Mouse (Mus musculus) kidney, adult 18-20 months (tissue): ENCODE measurements at regions not wholly inside any gene's neighbourhood (a gene's known extent, or its start where the extent isn't known, plus 50 kb on each side); places are given as distances from the start of the nearest gene placed in this dataset.

Experiments used
- DNase-seq: peaks from one replicate; pipeline ENCODE4 v3.0.0; 2021

GRCm38 (mm10) chr6:147755750-147756523 is 280.3 kb downstream of the Ccdc91 start:
- DNase-seq = no peak

DNA sequence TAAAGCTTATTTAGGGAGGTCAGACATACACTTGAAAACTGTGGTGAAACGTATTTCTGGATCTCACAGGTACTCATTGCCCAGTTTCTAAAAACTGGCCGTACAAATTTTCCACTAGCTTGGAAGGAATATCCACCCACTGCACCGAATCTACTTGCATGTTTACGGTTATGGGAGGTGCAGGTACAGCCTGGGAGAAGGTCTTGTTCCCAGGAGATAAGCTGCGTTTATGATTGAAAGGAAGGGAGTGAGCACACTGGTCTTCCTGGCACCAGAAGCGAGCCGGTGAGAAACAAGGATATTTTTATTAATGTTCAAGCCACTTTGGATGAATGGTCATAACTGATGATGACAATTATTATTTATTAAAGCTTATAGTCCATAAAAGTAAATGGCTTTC is 283.9 kb downstream of the Ccdc91 start:
- no peak for DNase-seq

- DNase-seq = no peak
Measured at GRCm38 (mm10) chr6:147760113-147760512, 284.5 kb downstream of the Ccdc91 start.

DNA sequence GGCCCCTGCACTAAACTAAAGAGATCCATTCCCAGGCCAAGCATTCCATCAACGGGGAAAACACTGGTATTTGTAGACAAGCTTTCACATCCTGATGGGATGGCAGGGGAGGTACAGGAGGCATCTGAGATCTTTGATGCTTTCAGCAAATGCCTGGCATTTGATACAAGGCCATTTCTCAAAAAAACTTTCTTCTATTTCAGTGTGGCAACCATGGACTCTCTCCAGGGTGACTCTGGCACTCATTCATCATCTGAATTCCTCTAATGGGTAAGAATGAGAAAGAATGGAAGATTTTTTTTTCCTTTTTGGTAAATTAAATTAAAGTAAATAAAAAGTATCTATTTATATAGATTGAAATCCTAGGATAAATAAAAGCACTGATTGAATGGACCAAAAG is 281.8 kb upstream of the Far2 start:
- no peak for DNase-seq

DNA sequence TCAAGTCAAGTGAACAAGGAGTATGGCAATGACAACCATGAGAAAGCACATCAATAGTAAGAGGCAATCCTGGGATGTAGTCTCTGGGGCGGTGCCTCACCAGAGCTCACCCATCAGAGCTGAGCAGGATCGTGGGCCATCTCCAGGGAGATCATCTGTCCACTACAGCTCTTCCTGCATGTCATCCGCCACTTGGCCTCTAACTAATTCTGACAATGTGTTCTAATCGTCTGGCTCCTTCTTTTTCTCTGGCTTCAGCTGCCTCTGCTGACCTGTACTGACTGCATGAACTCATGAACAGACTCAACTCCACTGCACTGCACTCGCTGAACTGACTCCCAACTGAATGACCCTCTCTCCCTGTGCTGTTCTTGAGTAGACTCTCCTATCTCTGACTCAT is 277.9 kb upstream of the Far2 start:
- DNase-seq = no peak

DNA sequence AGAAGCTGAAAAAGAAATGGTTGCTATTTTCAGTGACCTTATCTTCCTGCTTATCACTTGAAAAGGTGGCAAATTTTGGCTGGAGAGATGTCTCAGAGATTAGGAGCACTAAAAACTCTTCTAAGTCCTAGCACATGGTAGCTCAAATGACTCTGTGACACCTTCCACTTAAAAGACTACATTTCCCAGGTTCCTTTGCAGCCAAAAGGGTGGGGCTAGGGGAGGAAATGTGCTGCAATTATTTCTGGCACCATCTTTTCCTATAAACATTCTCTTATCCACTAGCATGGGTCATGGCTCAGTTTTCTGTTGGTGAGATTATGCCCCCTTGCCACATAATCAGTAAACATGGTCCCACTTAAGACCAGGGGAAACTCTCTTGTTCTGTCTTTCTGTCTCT is 277.0 kb upstream of the Far2 start:
- no peak for DNase-seq

GRCm38 (mm10) chr6:147771411-147771810 is 275.6 kb upstream of the Far2 start:
- DNase-seq = no peak

- no peak for DNase-seq
Measured at GRCm38 (mm10) chr6:147773904-147774303, 273.2 kb upstream of the Far2 start.

- DNase-seq = no peak
Measured at GRCm38 (mm10) chr6:147774626-147775025, 272.4 kb upstream of the Far2 start.

GRCm38 (mm10) chr6:147779466-147779865 is 267.6 kb upstream of the Far2 start:
- DNase-seq = no peak

GRCm38 (mm10) chr6:147784249-147784648 is 262.8 kb upstream of the Far2 start:
- no peak for DNase-seq

GRCm38 (mm10) chr6:147784854-147785253 is 262.2 kb upstream of the Far2 start:
- no peak for DNase-seq

GRCm38 (mm10) chr6:147788095-147788494 is 259.0 kb upstream of the Far2 start:
- DNase-seq = no peak

DNA sequence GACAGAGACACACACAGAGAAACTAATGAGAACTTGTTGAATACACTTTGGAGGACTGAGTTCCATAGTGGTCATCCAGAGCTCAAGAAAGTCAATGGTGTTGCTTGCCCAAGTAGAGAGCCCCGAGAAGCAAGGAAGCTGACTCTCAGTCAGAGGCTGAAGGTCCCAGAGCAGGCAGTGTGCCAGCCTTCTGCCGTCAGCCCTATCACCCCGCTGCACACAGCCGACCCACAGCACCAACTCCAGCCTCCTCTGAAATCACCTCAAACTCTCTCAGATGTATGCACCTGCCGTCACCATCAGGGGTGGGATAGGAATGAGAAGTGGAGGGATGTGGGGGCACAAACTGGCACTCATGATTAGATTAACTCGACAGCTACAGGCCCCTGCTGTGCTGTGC is 257.9 kb upstream of the Far2 start:
- no peak for DNase-seq

- DNase-seq = no peak
Measured at GRCm38 (mm10) chr6:147793811-147794210, 253.2 kb upstream of the Far2 start.

GRCm38 (mm10) chr6:147794351-147794750 is 252.7 kb upstream of the Far2 start:
- no peak for DNase-seq

GRCm38 (mm10) chr6:147799009-147799727 is 247.9 kb upstream of the Far2 start:
- DNase-seq = no peak

DNA sequence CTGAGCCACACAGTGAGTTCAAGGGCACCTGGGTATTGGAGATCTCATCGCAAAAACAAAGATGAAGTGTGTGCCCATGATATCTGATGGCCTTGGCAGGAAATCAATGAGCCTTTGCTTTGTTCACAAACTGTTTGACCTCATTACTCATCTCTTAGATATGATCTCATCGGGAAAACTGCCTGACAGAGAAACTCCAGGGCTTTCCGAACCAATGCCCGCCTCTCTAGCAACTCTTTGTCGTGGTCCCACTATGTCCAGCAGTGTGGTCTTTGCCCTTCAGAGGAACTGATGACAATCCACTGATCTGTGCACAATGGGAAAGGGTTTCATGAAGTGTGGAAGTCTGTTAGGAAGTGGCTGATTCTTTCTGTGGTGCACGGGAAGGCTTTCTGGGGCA is 247.2 kb upstream of the Far2 start:
- no peak for DNase-seq

GRCm38 (mm10) chr6:147800846-147801245 is 246.2 kb upstream of the Far2 start:
- DNase-seq = no peak

- DNase-seq = no peak
Measured at GRCm38 (mm10) chr6:147803893-147804292, 243.2 kb upstream of the Far2 start.

GRCm38 (mm10) chr6:147810710-147811109 is 236.3 kb upstream of the Far2 start:
- peak; percentile 31 for DNase-seq

- DNase-seq = no peak
Measured at GRCm38 (mm10) chr6:147816861-147817260, 230.2 kb upstream of the Far2 start.

- no peak for DNase-seq
Measured at GRCm38 (mm10) chr6:147817262-147817661, 229.8 kb upstream of the Far2 start.

- no peak for DNase-seq
Measured at GRCm38 (mm10) chr6:147822215-147822614, 224.8 kb upstream of the Far2 start.

DNA sequence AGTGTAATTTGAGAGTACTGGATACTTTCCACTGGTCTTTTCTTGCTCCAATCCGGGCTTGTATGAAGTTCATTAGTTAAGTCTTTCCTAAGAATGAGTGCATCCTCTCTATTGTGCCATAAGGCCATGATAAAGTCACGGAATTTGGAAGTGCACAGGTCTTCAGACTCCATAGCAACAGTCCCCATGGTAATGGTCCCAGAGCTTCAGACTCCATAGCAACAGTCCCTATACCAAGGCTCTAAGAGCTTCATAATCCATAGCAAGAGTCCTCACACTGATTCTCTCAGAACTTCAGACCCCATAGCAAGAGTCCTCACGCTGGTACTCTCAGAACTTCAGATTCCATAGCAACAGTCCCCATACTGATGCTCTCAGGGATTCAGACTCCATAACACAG is 214.5 kb upstream of the Far2 start:
- DNase-seq = no peak
